Mouse (Mus musculus): ENCODE measurements around the gene Trim2.

Trim2 gene

DNA sequence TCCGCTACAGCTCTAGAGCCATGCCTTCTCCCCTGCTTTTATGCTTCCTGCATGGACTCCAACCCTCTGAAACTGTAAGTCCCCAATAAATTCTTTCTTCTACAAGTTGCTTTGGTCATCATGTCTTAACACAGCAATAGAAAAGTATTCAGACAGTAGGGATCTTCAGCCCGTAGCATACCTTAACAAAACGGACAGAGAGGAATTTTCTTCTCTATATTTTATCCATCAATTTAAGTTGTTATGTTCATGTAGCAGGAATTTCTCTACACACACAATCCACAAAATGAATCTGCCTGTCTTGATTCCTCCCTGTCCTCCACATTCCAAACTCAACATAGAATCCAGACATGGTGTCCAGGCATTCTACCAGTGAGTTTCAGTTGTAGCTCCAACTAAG lies at the start of gene Trim2:
TSS of gene Trim2 (minus strand) at position 101 of the 400 bp plus-strand sequence.
- DNase-seq, result no peak

DNA sequence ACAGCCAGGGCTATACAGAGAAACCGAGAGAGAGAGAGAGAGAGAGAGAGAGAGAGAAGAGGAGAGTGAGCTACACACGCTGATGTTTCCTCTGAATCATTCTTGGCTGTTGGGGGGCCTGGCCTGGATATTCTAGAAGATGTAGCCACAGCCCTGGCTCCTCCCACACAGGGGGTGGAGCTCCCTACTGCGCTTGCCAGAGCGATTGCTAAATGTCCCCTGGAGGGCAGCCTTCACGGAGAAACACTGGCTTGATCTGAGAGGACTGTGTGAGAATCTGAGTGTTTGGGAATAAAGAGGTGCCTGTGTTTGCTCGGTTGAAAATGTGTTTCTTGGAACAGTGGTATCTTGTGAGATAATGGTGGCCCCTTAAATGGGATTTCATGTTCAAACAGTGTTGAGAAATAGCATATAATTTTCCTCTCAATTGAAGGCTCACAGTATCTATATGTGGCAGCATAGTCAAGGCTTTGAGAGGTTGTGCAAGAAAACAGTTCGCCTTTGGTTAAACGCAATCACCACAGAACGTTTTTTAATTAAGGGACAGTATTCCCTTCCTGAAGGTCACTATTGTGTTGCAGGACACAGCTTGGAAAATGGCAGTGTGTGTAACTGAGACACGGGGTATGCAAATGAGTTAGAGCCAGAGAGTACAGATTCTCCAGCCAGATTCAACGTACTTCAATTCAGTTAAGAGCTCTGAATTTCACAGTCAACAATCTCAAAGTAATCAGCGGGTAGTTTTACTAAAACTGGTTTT lies 49.4 kb upstream of the Trim2 start:
- DNase-seq, result peak; percentile 37 to 55

DNA sequence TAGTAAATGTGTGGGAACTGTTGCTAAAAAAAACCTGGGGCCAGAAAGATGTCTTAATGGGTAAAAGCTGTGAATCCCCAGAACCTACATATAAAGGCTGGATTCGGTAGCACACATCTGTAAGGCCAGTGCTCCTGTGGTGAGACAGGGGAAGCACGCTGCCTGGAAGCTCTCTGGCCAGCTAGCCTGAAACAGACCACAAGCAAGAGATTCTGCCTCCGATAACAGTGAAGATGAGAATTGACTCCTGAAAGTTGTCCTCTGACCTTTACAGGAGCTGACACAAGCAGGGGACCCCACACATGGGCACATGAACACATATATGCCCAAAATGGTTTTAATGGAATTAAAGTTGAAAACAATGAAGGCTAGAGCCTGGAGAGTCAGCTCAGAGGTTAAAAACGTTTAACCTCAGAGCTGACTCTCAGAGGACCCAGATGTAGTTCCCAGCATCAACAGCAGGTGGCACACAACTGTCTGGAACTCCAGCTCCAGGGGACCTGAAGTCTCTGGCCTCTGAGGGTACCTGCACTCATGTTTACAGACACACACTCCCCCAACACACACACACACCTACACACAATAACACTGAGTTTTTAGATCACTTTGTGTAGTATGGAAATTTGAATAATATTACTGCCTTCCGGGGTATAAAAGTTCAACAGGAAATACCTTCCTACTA lies 45.8 kb upstream of the Trim2 start:
- peak; percentile 60 to 75 for DNase-seq

DNA sequence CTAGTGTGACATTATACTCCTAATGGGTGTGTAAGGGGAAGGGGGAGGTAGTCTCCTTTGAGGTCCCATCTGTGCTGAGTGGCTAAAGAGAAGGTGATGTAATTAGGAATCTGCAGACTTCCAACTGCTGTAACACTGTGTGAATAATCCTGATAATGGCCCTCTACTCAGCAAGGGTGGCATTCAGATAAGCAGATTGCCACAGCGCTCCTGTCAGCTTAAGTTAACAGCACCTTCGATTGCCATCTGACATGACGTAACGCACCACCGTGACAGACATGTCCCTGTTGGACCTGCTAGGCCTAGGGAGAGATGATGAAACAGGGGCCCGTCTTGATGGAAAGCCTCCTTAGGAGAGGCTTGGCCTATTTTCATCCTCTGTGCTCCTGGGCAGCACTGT lies 43.6 kb upstream of the Trim2 start:
- DNase-seq, result no peak

DNA sequence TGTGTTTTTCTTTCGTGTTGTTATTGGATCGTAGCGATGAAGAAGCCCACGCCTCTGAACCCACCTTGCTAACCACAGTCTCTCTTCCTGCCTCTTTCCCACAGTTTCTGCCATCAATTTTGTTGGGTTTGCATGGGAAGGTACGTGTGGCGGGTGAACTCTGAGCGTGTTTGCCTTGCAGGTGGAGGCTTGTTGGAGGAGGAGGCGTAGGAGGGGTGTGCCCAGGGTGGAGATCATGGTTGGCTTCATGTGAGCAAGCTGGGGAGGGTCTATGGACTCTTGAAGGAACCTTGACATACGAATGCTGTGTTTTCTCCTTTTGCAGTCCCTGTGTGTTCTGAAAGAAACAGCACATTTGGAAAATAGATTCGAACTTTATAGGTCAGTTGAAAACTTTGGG lies 43.1 kb upstream of the Trim2 start:
- no peak for DNase-seq

DNA sequence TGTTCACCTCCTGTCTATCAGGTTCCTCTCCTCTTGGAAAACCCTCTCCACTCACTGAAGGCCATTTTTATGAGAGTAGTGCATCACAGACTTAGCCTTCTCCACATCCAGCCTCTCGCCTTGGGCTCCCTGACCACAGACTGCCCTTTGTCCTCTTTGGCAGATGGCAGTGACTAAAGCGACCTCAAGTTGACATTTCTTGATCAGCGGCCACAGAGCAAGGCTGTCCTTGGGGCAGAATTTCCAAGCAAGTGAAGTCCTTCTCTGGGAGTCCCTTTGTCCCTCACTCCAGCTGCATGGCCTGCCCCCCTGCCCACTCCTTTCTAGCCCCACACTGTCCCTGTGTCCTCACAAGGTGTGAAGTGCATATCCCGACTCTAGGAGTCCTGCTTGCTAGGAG lies 40.7 kb upstream of the Trim2 start:
- DNase-seq, result no peak

DNA sequence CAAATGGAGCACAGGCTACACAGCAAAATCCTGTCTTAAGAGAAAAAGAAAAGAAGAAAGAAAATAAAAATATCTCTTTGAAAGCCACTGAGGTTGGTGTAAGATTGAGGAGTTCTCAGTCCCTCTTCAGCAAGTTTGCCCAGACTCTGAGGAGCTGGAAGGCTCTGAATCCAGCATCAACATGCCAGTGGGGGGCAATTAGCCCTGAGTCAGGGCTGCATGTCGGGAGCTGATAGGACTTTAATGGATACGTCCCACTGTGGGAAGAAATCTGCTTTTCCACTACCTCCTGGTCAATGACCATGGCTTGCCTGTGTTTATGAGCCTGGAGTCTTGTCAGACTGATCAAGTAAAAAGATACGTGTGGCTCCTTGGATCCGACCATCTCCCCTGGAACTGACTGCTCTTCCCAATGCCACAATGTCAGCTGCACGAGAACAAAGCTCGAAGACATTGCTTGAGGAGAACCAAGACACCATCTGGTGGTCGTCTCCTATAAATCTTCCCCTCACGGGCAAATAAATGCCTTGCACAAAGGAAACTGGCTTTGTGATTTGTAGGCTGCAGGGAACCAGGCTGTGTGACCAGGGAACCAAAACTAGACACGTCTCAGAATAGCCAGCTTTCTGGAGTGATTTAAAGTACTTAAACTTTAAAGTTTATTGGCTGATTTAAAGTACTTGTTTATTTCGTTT lies 39.9 kb upstream of the Trim2 start:
- DNase-seq, result no peak

DNA sequence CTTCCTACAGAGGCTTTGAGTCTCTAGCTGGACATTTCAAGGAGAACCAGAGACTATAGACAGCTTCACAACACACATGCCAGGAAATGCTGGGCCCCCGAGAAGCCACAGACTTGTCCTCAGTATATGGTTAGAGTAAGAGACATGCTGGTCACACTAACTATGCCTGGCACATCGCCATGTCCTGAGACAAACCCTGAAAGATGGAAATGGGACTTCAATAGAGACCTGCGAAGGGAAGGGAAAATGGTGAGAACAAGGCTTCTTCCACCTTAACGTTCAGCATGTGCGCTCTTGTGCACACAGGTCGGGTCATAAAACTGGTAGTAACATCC lies 38.9 kb upstream of the Trim2 start:
- DNase-seq, result no peak

DNA sequence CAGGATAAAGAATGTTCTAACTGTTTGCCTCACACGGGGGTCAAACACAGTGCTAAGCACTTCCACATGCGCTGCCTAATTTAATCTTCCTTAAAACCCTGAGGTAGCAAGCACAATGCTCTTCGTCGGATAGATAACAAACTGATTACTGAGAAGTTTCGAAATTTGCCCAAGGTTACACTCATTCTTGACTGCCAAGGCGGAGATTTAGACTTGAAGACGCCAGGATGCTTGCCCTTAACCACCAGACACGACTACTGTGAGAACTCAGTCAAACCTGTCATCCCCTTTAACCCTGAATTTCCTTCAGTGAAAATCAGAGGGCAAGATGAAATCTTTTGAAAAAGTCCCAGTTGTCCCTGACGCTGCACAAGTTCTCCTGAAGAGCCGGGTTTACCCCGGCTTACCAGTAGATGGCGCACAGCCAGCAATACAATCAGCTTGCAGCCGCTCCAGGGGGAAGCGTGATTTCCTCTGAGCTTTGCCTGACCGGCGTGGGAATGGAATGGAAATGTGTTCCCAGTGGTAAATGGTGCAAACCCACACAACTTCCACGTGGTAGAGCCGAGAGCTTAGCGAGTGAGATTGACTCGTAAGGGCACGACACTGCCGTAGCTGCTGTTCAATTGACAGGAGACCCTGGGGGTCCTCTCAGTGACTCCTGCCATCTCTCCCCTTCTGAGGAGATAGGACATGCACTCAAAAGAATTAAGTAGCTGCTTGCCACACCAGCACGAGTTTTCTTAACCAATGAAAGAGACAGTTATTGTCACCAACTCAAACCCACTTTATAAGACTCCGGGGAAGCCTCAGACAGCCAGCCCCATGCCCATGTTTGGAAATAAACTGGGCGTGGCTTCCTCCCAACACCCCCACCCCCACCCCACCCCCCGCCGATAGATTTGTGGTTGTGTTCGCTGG lies 38.3 kb upstream of the Trim2 start:
- peak; percentile 71 to 73 for DNase-seq

DNA sequence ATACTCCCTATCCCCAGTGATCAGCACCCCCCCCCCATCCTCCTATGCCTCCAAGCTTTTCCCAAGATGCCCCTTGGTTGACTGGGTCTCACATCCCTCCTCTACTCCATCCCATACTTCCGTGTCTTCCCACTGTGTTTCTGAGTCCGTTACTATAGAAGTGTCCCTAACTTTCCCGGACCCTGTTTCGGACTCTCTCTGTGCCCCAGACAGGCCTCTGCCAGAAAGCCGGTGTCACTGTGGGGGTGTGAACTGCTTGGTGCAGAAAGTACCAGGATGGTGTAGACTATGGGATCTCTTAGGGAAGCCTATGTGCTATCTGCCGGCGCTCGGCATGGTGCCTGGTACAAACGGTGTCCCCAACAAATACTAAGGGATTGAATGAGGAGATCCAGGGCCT lies 36.4 kb upstream of the Trim2 start:
- DNase-seq, result no peak

DNA sequence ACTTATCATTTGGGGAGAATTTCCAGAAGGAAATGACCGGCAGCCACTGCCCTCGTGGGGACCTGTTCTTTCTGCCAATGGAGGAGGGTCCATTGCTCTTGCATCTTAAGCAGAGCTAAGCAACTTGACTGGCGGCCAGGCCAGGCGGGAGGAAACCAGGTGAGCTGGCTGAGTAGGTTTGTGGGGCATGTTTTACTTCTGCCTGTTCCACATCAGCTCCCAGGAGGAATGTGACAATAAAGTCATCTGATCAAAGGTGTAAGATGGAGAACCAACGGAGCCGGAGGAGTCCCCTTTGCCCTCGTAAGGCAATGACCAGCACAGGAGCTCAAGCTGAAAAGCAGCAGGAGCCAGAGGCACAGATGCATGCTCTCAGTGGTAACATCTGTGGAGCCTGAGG lies 35.1 kb upstream of the Trim2 start:
- no peak for DNase-seq

DNA sequence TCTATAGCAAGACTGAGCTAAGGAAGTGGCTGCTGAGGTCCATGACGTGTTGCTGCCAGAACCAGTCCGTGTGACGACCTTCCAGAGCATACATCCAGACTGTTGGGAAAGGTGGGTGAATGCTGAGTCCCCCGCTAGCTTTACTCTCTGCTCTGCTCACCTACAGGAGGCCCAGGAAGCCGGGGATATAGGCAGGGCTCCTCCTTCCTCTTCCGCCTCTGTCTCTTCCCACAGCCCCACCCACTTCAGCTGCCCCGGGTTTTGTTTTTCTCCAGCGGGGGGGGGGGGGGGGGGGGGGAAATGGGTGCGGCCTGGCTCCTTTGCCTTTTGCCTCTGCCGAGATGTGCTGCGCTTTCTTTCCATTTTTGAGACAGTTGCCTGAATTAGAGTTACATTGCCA lies 30.9 kb upstream of the Trim2 start:
- DNase-seq, result peak; percentile 38 to 61

DNA sequence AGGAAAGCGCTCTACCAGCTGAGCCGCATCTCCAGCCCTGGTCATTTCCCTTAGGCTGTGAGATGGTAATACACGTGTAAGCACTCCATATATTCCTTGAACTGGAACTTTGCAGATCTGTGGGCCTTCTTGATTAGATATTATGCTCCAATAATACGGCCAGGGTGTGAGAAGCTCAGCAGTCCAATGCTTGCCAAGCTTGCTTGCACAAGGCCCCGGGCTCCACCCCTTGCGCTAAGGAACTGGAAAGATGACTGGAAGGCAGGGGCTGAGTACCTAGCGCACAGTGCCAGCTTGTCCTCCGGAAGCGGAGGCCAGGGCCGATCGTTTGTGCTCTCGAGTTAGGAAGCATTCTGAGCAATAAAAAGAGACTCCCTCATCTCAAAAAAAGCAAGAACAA lies 29.7 kb upstream of the Trim2 start:
- no peak for DNase-seq

DNA sequence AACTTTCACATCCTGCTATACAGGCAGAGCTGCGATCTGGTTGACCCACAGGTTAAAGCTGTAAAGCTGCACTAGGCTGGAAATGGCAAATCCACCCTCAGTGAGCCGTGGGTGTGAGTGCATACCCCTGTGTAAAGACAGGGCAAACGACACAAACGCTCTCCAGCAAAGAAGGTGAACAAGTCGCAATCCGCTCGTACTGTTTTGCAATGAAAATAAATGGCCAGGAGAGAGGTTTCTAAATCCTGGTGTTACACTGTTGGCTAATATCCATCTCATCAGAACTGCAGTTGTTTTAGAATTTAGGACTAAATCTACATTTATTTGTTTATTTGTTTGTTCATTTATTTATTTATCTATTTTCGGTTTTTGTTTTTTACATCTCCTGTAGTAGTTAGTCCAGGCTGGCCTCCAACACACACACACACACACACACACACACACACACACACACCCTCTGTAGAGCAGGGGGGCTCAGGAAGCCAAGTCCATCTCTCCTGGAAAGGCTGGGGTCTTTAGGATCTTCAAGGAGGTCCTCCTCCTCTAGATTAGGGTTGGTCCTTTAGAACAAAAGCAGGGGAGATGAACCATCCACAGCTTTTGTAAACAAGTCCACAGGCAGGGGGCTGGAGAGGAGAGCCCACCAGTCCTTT lies 28.9 kb upstream of the Trim2 start:
- no peak for DNase-seq

DNA sequence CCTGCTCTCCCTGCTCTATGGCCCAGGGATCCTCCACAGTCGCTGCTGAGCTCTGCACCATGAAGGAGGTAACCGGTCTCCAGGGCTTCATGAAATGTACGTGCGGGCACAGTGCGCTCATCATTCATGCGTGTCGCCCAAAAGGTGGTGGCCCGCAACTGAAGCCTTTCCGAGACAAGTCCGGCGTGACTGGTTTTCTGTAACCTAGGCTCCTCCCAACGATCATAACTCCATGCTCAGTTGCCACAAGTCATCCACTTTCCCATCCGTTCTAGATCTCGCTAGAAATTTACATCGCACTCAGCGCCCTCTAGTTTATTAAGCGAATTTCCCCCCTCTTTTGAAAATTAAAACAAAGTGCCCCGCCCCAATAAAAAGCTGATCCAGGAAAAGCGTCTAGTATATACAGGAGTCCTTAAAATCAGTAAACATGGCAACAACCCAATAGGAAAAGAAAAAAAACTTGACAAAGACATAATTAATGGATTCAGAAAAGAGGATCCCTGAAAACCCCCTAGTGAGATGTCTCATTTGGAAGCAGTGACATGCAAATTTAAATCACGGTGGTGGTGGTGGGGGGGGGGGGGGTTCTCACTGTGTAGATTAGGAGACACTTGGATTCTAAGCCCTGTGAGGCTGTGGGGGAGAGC lies 28.2 kb upstream of the Trim2 start:
- no peak for DNase-seq

DNA sequence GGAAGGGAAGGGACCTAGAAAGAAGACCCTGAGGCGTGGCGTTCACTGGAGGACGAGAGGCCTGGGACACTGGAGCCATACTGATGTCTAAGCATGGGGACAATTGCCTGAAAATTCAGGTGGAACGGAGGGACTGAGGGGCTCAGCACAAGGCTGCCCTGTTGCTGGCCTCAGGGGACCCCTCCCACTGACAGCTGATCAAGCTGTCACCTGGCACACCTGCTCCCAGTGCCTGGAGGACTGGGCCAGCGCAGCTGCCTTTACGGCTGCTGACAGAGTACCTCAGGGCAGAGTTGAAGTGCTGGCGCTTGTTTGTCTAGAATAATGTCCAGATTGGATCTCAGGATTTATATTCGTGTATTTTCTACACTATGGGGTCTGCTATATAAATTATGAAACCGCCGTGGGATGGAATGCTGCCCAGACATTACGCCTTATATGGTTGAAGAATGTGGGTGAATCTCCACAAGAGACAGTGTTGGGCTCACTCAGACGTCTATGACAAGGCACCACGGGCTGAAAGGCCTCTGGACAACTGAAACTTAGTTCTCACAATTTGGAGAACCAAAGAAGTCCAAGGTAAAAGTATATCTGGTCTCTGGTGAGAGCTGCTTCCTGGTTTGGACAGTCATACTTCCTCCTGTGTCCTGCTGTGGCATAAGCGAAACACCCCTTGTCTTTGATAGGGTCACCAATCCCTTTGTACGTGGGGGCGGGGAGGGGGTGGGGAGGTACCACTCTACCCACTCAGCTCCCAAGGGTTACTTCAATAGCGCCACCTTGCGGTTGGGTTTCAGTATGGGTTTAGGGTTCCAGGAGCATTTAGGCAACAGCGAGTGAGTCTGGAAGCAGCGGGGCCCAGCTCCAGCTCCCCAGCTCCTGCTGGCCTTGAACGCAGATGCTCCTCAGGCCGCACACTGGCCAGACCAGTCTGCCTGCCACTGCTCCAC lies 27.0 kb upstream of the Trim2 start:
- peak; percentile 56 to 58 for DNase-seq

DNA sequence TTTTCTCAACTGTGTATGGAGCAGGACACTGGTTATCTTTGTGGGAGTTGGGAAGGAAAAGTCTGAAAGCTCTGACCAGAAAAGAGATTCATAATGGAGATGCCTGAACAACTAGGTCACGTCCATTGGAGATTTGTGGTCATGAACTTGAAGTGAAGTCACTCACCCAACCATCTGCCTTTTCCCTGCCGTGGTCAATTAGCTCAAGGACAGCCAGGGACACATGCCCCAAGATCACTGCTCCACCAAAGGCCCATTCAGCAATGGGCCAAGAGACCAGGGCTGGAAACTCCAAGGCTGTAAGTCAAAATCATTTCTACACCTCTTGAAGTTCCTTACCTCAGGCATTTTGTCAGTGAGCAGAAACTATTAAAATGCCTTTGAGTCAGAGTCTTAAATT lies 23.5 kb upstream of the Trim2 start:
- DNase-seq, result no peak

DNA sequence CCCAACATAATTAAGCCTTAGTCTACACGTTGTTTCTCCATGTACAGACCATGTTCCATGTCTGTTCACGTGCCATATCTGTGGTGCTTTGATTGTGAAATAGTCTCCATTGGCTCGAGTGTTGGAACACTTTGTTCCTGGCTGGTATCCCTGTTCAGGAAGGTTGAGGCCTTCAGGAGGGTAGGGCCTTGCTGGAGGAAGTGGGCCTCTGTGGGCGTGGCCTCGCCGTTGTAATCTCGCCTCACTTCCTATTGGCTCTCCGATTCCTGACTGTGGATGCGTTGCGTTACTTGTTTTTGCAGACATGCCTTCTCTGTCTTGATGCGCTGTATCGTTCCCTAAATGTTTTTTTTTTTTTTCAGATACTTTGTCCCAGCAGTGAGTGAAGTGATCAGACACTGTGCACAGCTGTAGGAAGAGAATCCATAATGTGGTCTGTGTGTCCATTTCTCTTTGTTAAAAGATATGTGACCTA lies 18.3 kb upstream of the Trim2 start:
- no peak for DNase-seq

DNA sequence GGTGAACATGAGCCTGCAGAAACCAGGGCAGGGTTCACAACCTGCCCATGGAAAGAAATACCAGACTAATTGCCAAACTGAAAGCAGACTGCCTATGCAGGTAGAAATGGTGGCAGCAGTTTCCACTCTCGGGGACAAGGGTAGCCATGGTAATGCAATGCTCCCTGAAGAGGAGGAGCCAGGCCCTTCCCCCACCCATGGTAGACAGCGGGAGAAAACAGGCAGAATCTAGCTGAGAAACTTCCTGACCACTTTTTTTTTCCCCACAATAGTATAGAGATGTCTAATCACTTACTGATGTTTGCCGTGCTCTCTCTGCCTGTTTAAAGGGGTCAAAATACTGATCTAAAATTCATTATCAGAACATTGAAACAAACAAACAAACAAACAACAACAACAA lies 17.8 kb upstream of the Trim2 start:
- no peak for DNase-seq

DNA sequence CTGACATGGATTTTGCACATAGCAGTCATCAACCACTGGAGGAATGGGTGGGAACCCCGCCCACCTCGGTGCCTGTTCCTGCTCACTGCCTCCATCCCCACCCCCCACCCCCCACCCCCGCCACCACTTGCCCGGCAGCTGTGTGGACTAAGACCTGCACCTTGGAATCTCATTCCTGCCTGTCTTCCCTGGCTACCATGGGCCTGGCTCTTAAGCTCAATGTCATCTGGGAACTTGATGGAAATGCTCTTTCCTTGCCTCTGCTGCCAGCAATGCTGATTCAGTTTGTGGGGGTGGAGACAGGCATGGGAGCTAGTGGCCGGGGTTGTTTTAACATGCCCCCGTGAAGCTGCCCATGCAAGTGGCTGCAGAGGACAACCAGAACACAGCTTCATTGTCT lies 17.3 kb upstream of the Trim2 start:
- no peak for DNase-seq

DNA sequence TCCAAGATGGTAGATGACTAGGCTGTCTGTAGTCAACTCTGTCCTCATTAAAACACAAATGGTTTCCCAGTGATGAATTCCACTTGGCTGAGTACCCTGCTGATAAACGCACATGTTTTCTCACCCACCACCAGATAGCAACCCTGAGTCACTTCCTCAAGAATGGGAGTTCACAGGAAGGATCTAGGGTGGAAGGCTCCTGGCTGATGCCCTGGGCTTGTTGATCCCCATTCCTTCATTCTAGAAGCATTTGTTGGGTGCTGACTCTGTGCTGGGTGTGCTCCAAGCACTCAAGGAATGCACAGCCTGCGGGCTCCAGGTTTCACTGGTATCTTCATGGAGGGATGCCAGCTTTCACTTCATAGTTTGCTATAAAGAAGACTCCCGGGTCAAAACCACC lies 12.8 kb upstream of the Trim2 start:
- DNase-seq, result no peak

Measured in thymus, postnatal 36 days (tissue).